Mouse (Mus musculus) hindbrain, embryonic 16.5 days (tissue): ENCODE measurements around the gene Cdh23. TPM values are rescaled to one million over a fixed set of nuclear protein-coding genes. Genes with fewer than 3 reads are reported as not detected.

Source experiments
- ATAC-seq: fragments of 200-750 bp; cut with Nextera tagmentation; 2 replicates; pipeline ENCODE4 v1.8.0; 2017; ENCODE audit warnings: moderate TSS enrichment, moderate library complexity
- H3K27ac ChIP-seq: fragments of 300-500 bp; sonication (generic); 2 replicates; pipeline ENCODE4 v1.5.1; 2014; ENCODE audit warnings: low read depth, mild to moderate bottlenecking, control low read depth, low read length, moderate library complexity
- H3K27me3 ChIP-seq: fragments of 300-500 bp; sonication (generic); replicated peaks from 2 replicates; pipeline ENCODE4 v1.6.1; 2014; ENCODE audit warnings: low read length; ENCODE audit not compliant: control insufficient read depth, insufficient read depth
- H3K36me3 ChIP-seq: fragments of 300-500 bp; sonication (generic); 2 replicates; pipeline ENCODE4 v1.6.1; 2014; ENCODE audit warnings: mild to moderate bottlenecking, low read length, moderate library complexity, mixed read lengths; ENCODE audit not compliant: control insufficient read depth, insufficient read depth
- H3K4me1 ChIP-seq: fragments of 300-500 bp; sonication (generic); 2 replicates; pipeline ENCODE4 v1.6.1; 2014; ENCODE audit warnings: low read depth, low read length; ENCODE audit not compliant: control insufficient read depth, insufficient read depth
- H3K4me2 ChIP-seq: fragments of 300-500 bp; sonication (generic); 2 replicates; pipeline ENCODE4 v1.6.1; 2014; ENCODE audit warnings: mild to moderate bottlenecking, low read length, control low read depth, moderate library complexity
- H3K4me3 ChIP-seq: fragments of 300-500 bp; sonication (generic); 2 replicates; pipeline ENCODE4 v1.5.1; 2014; ENCODE audit warnings: mild to moderate bottlenecking, low read length, control low read depth, moderate library complexity
- H3K9ac ChIP-seq: fragments of 300-500 bp; sonication (generic); 2 replicates; pipeline ENCODE4 v1.6.1; 2014; ENCODE audit warnings: low read depth, mild to moderate bottlenecking, control low read depth, low read length, moderate library complexity
- H3K9me3 ChIP-seq: fragments of 300-500 bp; sonication (generic); 2 replicates; pipeline ENCODE4 v1.6.1; 2014; ENCODE audit warnings: mild to moderate bottlenecking, low read length, moderate library complexity; ENCODE audit not compliant: control insufficient read depth
- WGBS: fragments of 180-500 bp; shearing (Covaris S2); extraction: QIAGEN DNeasy Blood & Tissue Kit; methylation state at CpG from one replicate; pipeline ENCODE4 v1.1.7; 2014; 5-methylcytosine and 5-hydroxymethylcytosine counted together
- polyA plus RNA-seq: library from polyadenylated mRNA; unstranded; fragments of >200 nt; fragmentation: Nextera tagmentation; extraction: Ambion mirVana; gene quantifications from 2 replicates; pipeline ENCODE4 v1.2.1, GENCODE M21; 2015

Gene Cdh23
- polyA plus RNA-seq, 1 experiment from 2014 or later, result 6.1 TPM

GRCm38 (mm10) chr10:60467752-60468151, 228.5 kb downstream of the Cdh23 start:
- no peak overlapping the region for H3K27ac ChIP-seq
- H3K4me1 ChIP-seq, result no peaks in the 10 kb centered on the region
- 0 out of 2 replicates have a peak, but pooled peaks cover 2% of the 10 kb centered on the region for H3K27me3 ChIP-seq
- no peak overlapping the region for H3K4me2 ChIP-seq
- no peak for ATAC-seq
- H3K9ac ChIP-seq, result no peak overlapping the region
- no peak overlapping the region for H3K4me3 ChIP-seq
- no peaks in the 10 kb centered on the region for H3K36me3 ChIP-seq
- 35% methylated on average over 4 of the region's 4 CpGs for WGBS
- no peaks in the 10 kb centered on the region for H3K9me3 ChIP-seq

- 0 out of 2 replicates have a peak, but pooled peaks have one; percentile 42 for ATAC-seq
Measured at GRCm38 (mm10) chr10:60463953-60464647, 232.2 kb downstream of the Cdh23 start.

GRCm38 (mm10) chr10:60456662-60457397, 239.5 kb downstream of the Cdh23 start:
- H3K9me3 ChIP-seq, result no peaks in the 10 kb centered on the region
- no peaks in the 10 kb centered on the region for H3K27me3 ChIP-seq
- no peak overlapping the region for H3K27ac ChIP-seq
- no peak overlapping the region for H3K4me2 ChIP-seq
- ATAC-seq, result no peak
- H3K36me3 ChIP-seq, result no peaks in the 10 kb centered on the region
- 8% methylated on average over 8 of the region's 8 CpGs for WGBS
- H3K4me1 ChIP-seq, result no peaks in the 10 kb centered on the region
- H3K9ac ChIP-seq, result no peak overlapping the region
- H3K4me3 ChIP-seq, result no peak overlapping the region

More at GRCm38 (mm10) chr10:60463953-60464647, 232.2 kb downstream of the Cdh23 start:
- Histone ChIP-seq H3K4me3 (no peak overlapping the region), H3K9me3 (no peaks in the 10 kb centered on the region), H3K27ac (no peak overlapping the region), H3K36me3 (no peaks in the 10 kb centered on the region), H3K27me3 (no peaks in the 10 kb centered on the region), H3K4me1 (no peaks in the 10 kb centered on the region), H3K4me2 (no peak overlapping the region), H3K9ac (no peak overlapping the region)
- 58% methylated on average over 13 of the region's 13 CpGs for WGBS

GRCm38 (mm10) chr10:60455193-60455592, 241.1 kb downstream of the Cdh23 start:
- Histone ChIP-seq H3K36me3 (no peaks in the 10 kb centered on the region), H3K9ac (no peak overlapping the region), H3K27me3 (no peaks in the 10 kb centered on the region), H3K27ac (no peak overlapping the region), H3K4me1 (no peaks in the 10 kb centered on the region), H3K9me3 (no peaks in the 10 kb centered on the region), H3K4me3 (no peak overlapping the region), H3K4me2 (no peak overlapping the region)
- ATAC-seq, result no peak
- 87% methylated on average over 8 of the region's 8 CpGs for WGBS

- H3K27ac ChIP-seq, result no peak overlapping the region
- H3K4me1 ChIP-seq, result no peaks in the 10 kb centered on the region; the same call in 1 of the 2 replicates
- H3K9me3 ChIP-seq, result no peaks in the 10 kb centered on the region
- ATAC-seq, result peak; percentile 60; the same call in 1 of the 2 replicates
- no peak overlapping the region for H3K4me3 ChIP-seq
- H3K9ac ChIP-seq, result no peak overlapping the region; the same call in 1 of the 2 replicates
- H3K4me2 ChIP-seq, result no peak overlapping the region
- H3K36me3 ChIP-seq, result no peaks in the 10 kb centered on the region
- 49% methylated on average over 12 of the region's 12 CpGs for whole genome bisulfite sequencing
- no peaks in the 10 kb centered on the region for H3K27me3 ChIP-seq
Measured at GRCm38 (mm10) chr10:60447186-60447585, 249.1 kb downstream of the Cdh23 start.

GRCm38 (mm10) chr10:60445031-60445593, 251.2 kb downstream of the Cdh23 start:
- WGBS, result 72% methylated on average over 8 of the region's 8 CpGs
- Histone ChIP-seq H3K4me1 (no peaks in the 10 kb centered on the region; the same call in 1 of the 2 replicates), H3K9me3 (no peaks in the 10 kb centered on the region), H3K4me3 (no peak overlapping the region), H3K36me3 (no peaks in the 10 kb centered on the region), H3K27ac (no peak overlapping the region), H3K9ac (no peak overlapping the region), H3K27me3 (no peaks in the 10 kb centered on the region), H3K4me2 (no peak overlapping the region)
- ATAC-seq, result no peak

- Histone ChIP-seq H3K4me2 (no peak overlapping the region), H3K9ac (no peak overlapping the region), H3K27me3 (no peaks in the 10 kb centered on the region), H3K9me3 (no peaks in the 10 kb centered on the region), H3K4me3 (no peak overlapping the region), H3K4me1 (no peaks in the 10 kb centered on the region; the same call in 1 of the 2 replicates), H3K36me3 (no peaks in the 10 kb centered on the region), H3K27ac (no peak overlapping the region)
- ATAC-seq, result no peak
- WGBS, result 3% methylated on average over 2 of the region's 2 CpGs
Measured at GRCm38 (mm10) chr10:60443078-60443477, 253.2 kb downstream of the Cdh23 start.

- Histone ChIP-seq H3K9me3 (no peaks in the 10 kb centered on the region), H3K27me3 (no peaks in the 10 kb centered on the region), H3K4me1 (no peaks in the 10 kb centered on the region), H3K9ac (no peak overlapping the region), H3K4me2 (no peak overlapping the region), H3K4me3 (no peak overlapping the region), H3K36me3 (no peaks in the 10 kb centered on the region), H3K27ac (no peak overlapping the region)
- no peak for ATAC-seq
- 93% methylated on average over 4 of the region's 4 CpGs for WGBS
Measured at GRCm38 (mm10) chr10:60442321-60442720, 254.0 kb downstream of the Cdh23 start.

GRCm38 (mm10) chr10:60432679-60433078, 263.6 kb downstream of the Cdh23 start:
- no peak overlapping the region for H3K9ac ChIP-seq
- no peaks in the 10 kb centered on the region for H3K9me3 ChIP-seq
- no peaks in the 10 kb centered on the region for H3K36me3 ChIP-seq
- H3K4me3 ChIP-seq, result no peak overlapping the region
- no peak overlapping the region for H3K4me2 ChIP-seq
- ATAC-seq, result no peak
- H3K4me1 ChIP-seq, result peaks cover 14% of the 10 kb centered on the region
- no peak overlapping the region for H3K27ac ChIP-seq
- no peaks in the 10 kb centered on the region for H3K27me3 ChIP-seq
- WGBS, result 43% methylated on average over 4 of the region's 4 CpGs
